Mouse (Mus musculus): ENCODE results near the gene Ypel2.

DNA sequence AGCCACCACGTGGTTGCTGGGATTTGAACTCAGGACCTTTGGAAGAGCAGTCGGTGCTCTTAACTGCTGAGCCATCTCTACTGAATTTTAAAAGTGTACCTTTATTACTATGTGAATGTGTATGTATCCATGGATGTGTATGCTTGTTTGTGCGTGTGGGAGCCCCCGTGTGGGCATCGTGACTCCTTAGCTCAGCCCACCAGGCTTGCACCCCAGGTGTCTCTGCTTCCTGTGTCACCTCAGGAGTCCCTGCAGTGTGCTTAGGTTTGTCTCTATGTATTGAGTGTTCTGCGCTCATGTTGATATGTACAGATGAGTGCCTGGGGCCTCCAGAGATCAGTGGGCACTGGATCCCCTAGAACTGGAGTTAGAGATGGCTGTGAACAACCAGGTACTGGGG, 13.0 kb downstream of the Ypel2 start:
- TF ChIP-seq CTCF (IDR thresholded peaks at IDR 0.05; ENCODE audit: extremely low read depth, insufficient read depth, insufficient read length, insufficient replicate concordance) (no peak), POLR2A (IDR thresholded peaks at IDR 0.05; ENCODE audit: low read depth, low read length) (no peak)
